Mouse (Mus musculus) gastrocnemius, adult 8-10 months (tissue): ENCODE measurements around the gene Lhx6. TPM values are rescaled to one million over a fixed set of nuclear protein-coding genes. Genes with fewer than 3 reads are reported as not detected.

ENCODE experiments used
- DNase-seq, 2 experiments: peaks; one replicate each; pipeline ENCODE4 v3.0.0; 2022; ENCODE audit warnings: low spot score in 2 of 2
- total RNA-seq, 4 experiments: library from RNA; stranded (reverse); gene quantifications; 2 replicates each; pipeline ENCODE4 v1.2.4; 2022

Gene Lhx6
- total RNA-seq, 4 experiments from 2014 or later, result 1.2 to 1.5 (median 1.4) TPM

GRCm38 (mm10) chr2:36039297-36039985 is 65.8 kb downstream of the Lhx6 start:
- DNase-seq, result no peak

- DNase-seq, result no peak
Measured at GRCm38 (mm10) chr2:36035413-36036081, 69.7 kb downstream of the Lhx6 start.

GRCm38 (mm10) chr2:36034898-36035297 is 70.3 kb downstream of the Lhx6 start:
- DNase-seq, result no peak

- DNase-seq, result no peak
Measured at GRCm38 (mm10) chr2:36033966-36034365, 71.2 kb downstream of the Lhx6 start.

- DNase-seq, result no peak
Measured at GRCm38 (mm10) chr2:36032884-36033283, 72.3 kb downstream of the Lhx6 start.

Other genes with a start within 250 kb of the Lhx6 start
- 1 to 10 TPM; 2.0 to 3.2 (median 2.5) TPM for gene Ttll11, start 125.5 kb downstream of the Lhx6 start, total RNA-seq
- gene Ndufa8, start 56.0 kb downstream of the Lhx6 start, total RNA-seq, result 100 to 1,000 TPM; 299 to 345 (median 329) TPM
- gene Morn5, start 56.0 kb downstream of the Lhx6 start, total RNA-seq, result not detected
- 10 to 100 TPM; 16.5 to 19.6 (median 17.5) TPM for gene Mrrf, start 31.0 kb upstream of the Lhx6 start, total RNA-seq
- 10 to 100 TPM; 29.7 to 36.4 (median 32.2) TPM for gene Rbm18, start 31.4 kb upstream of the Lhx6 start, total RNA-seq
- 1 to 10 TPM; 2.1 to 5.4 (median 2.4) TPM for gene Ptgs1, start 125.0 kb upstream of the Lhx6 start, total RNA-seq